Mouse (Mus musculus) E14TG2a.4 (cell line): Measurements from ENCODE around the gene Tomm6.
A peak's percentile ranks its signal among the peaks of the same experiment; 100 is the strongest.

Experiments
- H3K27me3 ChIP-seq: 2 replicates; pipeline ENCODE4 v1.6.1; 2014; ENCODE audit warnings: low read length, control low read depth; ENCODE audit not compliant: insufficient read depth
- H3K36me3 ChIP-seq: 2 replicates; pipeline ENCODE4 v1.6.1; 2014; ENCODE audit warnings: low read length, control low read depth; ENCODE audit not compliant: insufficient read depth
- H3K4me1 ChIP-seq: replicated peaks from 2 replicates; pipeline ENCODE4 v1.6.1; 2014; ENCODE audit warnings: low read depth, low read length, control low read depth
- H3K4me3 ChIP-seq: replicated peaks from 2 replicates; pipeline ENCODE4 v1.5.1; 2014; ENCODE audit warnings: mild to moderate bottlenecking, low read length
- H3K9me3 ChIP-seq: 2 replicates; pipeline ENCODE4 v1.6.1; 2014; ENCODE audit warnings: low read length, control low read depth
- CTCF ChIP-seq: conservative IDR thresholded peaks from 2 replicates; pipeline ENCODE4 v1.5.1; 2014; ENCODE audit warnings: low read length
- NANOG ChIP-seq: IDR thresholded peaks from 2 replicates; pipeline ENCODE4 v1.6.1; 2014; ENCODE audit warnings: borderline replicate concordance, low read length, mixed read lengths

The Tomm6 gene

DNA sequence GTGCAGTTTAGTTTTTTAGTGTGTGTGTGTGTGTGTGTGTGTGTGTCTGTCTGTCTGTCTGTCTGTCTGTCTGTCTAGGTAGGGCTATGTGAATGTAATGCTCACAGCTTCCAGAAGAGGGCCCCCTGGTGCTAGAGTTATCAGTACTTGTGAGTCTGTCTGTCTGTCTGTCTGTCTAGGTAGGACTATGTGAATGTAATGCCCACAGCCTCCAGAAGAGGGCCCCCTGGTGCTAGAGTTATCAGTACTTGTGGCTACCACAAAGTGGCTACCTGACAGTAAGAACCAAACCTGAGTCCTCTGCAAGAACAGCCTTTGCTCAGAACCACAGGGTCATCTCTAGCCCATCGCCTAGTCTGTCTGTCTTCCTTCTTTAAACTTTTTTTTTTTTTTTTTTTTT, 41.5 kb downstream of the Tomm6 start:
- Histone ChIP-seq H3K36me3 (no peaks in the 10 kb centered on the region), H3K27me3 (no peaks in the 10 kb centered on the region), H3K4me1 (peaks cover 53% of the 10 kb centered on the region), H3K4me3 (no peak overlapping the region), H3K9me3 (no peaks in the 10 kb centered on the region)
- TF ChIP-seq NANOG (no peak), CTCF (peak; percentile 67)

DNA sequence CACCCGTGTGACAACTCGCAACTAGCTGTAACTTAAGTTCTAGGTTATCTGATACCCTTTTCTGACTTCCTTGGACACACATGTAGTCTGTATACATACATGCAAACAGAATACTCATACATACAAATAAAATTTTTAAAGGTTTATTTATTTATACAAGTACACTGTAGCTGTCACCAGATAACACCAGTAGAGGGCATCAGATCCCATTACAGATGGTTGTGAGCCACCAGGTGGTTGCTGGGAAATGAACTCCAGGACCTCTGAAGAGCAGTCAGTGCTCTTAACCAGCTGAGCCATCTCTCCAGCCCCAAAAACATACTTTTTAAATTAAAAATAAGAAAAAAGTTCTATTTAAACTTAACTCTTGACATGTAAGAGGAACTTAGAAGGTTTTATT, 45.2 kb downstream of the Tomm6 start:
- H3K4me1 ChIP-seq = peaks cover 33% of the 10 kb centered on the region
- TF ChIP-seq NANOG = no peak
- TF ChIP-seq CTCF = peak; percentile 36
- H3K36me3 ChIP-seq = no peaks in the 10 kb centered on the region
- no peaks in the 10 kb centered on the region for H3K27me3 ChIP-seq
- no peak overlapping the region for H3K4me3 ChIP-seq
- H3K9me3 ChIP-seq = no peaks in the 10 kb centered on the region
